Mouse (Mus musculus) neural tube, embryonic 11.5 days (tissue): ENCODE results near the gene Gns. TPM values are rescaled to one million over a fixed set of nuclear protein-coding genes. Genes with fewer than 3 reads are reported as not detected.
A peak's percentile ranks its signal among the peaks of the same experiment; 100 is the strongest.

Experiments
- ATAC-seq: fragments of 200-750 bp; cut with Nextera tagmentation; 2 replicates; pipeline ENCODE4 v1.8.0; 2017; ENCODE audit warnings: moderate number of reproducible peaks, mild to moderate bottlenecking, moderate TSS enrichment, moderate library complexity; ENCODE audit not compliant: insufficient read depth, low FRiP score, low TSS enrichment
- DNase-seq: peaks from one replicate; pipeline ENCODE4 v3.0.0-alpha.2; 2015; ENCODE audit warnings: low spot score
- H3K27ac ChIP-seq: fragments of 300-500 bp; sonication (generic); 2 replicates; pipeline ENCODE4 v1.5.1; 2014; ENCODE audit warnings: low read depth, mild to moderate bottlenecking, low read length
- H3K27me3 ChIP-seq: fragments of 300-500 bp; sonication (generic); 2 replicates; pipeline ENCODE4 v1.6.1; 2014; ENCODE audit warnings: mild to moderate bottlenecking, low read length, mixed read lengths; ENCODE audit not compliant: control insufficient read depth, insufficient read depth
- H3K36me3 ChIP-seq: fragments of 300-500 bp; sonication (generic); 2 replicates; pipeline ENCODE4 v1.6.1; 2014; ENCODE audit warnings: mild to moderate bottlenecking, low read length, moderate library complexity, mixed read lengths; ENCODE audit not compliant: control insufficient read depth, insufficient read depth
- H3K4me1 ChIP-seq: fragments of 300-500 bp; sonication (generic); 2 replicates; pipeline ENCODE4 v1.6.1; 2014; ENCODE audit warnings: low read length, mixed read lengths; ENCODE audit not compliant: control insufficient read depth, insufficient read depth
- H3K4me2 ChIP-seq: fragments of 300-500 bp; sonication (generic); 2 replicates; pipeline ENCODE4 v1.6.1; 2014; ENCODE audit warnings: low read depth, mild to moderate bottlenecking, moderate library complexity
- H3K4me3 ChIP-seq: fragments of 300-500 bp; sonication (generic); 2 replicates; pipeline ENCODE4 v1.5.1; 2014; ENCODE audit warnings: low read depth, low read length
- H3K9ac ChIP-seq: fragments of 300-500 bp; sonication (generic); 2 replicates; pipeline ENCODE4 v1.6.1; 2014; ENCODE audit warnings: mild to moderate bottlenecking, low read length
- H3K9me3 ChIP-seq: fragments of 300-500 bp; sonication (generic); 2 replicates; pipeline ENCODE4 v1.6.1; 2016; ENCODE audit warnings: low read length; ENCODE audit not compliant: control insufficient read depth
- WGBS: fragments of 180-500 bp; shearing (Covaris S2); extraction: QIAGEN DNeasy Blood & Tissue Kit; methylation state at CpG from one replicate; pipeline ENCODE4 v1.1.7; 2014; 5-methylcytosine and 5-hydroxymethylcytosine counted together
- polyA plus RNA-seq: library from polyadenylated mRNA; unstranded; fragments of >200 nt; fragmentation: Nextera tagmentation; extraction: Ambion mirVana; gene quantifications from 2 replicates; pipeline ENCODE4 v1.2.1, GENCODE M21; 2014

Gns gene
- polyA plus RNA-seq, 1 experiment from 2014 or later = 53.5 TPM

DNA sequence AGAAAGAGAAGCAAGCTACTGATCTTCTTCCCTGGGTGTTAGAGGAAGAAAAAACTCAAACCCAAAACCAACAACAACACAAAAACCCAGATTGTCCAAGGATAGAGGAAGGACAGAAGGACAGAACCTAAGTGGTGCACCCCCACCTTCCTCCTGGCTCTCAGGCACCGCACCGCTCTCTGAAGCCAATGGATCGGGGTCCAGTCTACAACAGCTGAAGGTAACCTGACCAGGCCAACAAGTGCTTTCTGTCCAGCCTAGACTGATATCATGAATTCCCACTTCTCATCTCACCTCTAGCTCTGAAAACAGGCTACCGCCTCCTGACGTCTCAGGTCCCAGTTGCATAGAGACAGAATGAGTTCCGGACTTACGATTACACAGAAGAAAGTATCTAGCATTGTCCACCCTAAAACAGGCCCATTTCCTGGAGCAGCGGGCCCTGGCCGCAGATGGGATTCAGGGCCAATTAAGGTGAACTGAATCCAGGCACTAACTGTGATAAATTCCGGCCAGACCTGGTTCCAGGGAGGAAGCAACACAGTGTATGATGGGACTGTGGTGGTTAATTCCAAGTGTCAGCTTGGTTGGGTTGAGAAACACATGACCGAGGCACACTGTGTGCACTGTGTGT is 56.9 kb downstream of the Gns start:
- Histone ChIP-seq H3K4me2 (no peak overlapping the region), H3K4me3 (no peak overlapping the region), H3K9ac (no peak overlapping the region), H3K27me3 (no peaks in the 10 kb centered on the region), H3K36me3 (no peaks in the 10 kb centered on the region), H3K9me3 (no peaks in the 10 kb centered on the region), H3K27ac (no peak overlapping the region), H3K4me1 (peaks cover 11% of the 10 kb centered on the region)
- 90% methylated on average over 11 of the region's 11 CpGs for WGBS
- ATAC-seq = no peak
- no peak for DNase-seq

DNA sequence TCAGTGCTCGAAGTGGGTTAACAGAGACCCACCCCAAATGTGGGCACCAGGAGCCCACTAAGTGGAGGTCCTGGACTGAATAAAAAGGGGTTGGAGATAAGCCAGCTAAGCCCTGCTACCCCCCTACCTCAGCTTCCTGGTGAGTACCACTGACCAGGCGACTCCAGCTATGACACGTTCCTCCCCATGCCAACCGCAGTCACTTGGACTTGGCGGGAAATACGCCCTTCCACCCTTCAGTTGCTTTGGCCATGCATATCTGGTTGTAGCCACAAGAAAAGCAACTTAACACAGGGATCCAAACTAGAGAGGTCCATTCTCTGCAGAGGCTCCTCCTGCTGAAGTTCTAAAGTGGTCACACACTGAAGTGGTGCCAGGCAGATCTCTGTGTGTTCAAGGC is 57.4 kb downstream of the Gns start:
- DNase-seq (no peak), ATAC-seq (no peak)
- H3K4me3 ChIP-seq = no peak overlapping the region
- H3K36me3 ChIP-seq = no peaks in the 10 kb centered on the region
- no peaks in the 10 kb centered on the region for H3K9me3 ChIP-seq
- no peak overlapping the region for H3K27ac ChIP-seq
- H3K27me3 ChIP-seq = no peaks in the 10 kb centered on the region
- H3K4me2 ChIP-seq = no peak overlapping the region
- WGBS = 96% methylated on average over 6 of the region's 6 CpGs
- peaks cover 11% of the 10 kb centered on the region for H3K4me1 ChIP-seq
- no peak overlapping the region for H3K9ac ChIP-seq

DNA sequence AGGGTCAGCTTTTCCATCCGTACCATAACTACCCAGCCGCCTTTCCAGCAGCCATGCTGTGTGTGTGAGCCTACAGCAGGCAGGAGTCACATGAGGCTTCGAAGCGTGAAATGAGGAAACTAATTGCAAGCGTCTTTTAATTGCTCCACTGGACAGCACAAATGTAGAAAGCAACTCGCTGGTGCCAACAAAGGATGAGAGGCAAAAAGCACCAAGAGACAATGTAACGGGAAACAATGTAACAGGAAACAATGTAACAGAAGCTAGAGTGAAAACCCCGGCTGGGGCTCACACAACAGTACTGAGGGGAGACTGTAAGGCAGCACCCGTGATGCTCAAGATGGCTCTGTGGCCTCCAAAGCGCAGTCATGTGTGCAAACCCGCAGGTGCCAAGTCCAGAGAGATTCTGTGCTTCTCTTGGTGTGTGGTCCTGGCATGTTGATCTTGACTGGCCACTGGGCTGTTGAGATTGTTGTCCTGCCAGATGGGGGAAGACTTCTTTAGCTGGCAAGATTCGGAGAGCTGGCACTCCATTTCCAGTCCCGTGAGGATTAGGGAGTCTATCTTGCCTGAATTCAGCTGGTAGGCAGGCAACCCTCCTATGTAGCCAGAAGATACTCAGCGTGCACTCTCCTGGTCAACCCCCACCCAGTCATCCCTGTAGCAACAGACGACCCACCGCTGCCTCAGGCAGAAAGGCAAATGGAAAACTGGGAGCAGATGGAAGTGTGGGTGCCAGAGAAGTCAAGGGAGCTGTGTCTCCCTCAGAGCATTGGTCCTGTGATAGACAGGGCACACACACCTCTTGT is 58.9 kb downstream of the Gns start:
- peaks cover 14% of the 10 kb centered on the region for H3K4me1 ChIP-seq
- DNase-seq = no peak
- no peak overlapping the region for H3K4me2 ChIP-seq
- no peaks in the 10 kb centered on the region for H3K27me3 ChIP-seq
- ATAC-seq = no peak
- no peak overlapping the region for H3K4me3 ChIP-seq
- no peaks in the 10 kb centered on the region for H3K36me3 ChIP-seq
- 0 out of 2 replicates have a peak overlapping the region, but pooled peaks have one; percentile 40 for H3K27ac ChIP-seq
- 56% methylated on average over 16 of the region's 16 CpGs for WGBS
- H3K9ac ChIP-seq = no peak overlapping the region
- H3K9me3 ChIP-seq = no peaks in the 10 kb centered on the region

DNA sequence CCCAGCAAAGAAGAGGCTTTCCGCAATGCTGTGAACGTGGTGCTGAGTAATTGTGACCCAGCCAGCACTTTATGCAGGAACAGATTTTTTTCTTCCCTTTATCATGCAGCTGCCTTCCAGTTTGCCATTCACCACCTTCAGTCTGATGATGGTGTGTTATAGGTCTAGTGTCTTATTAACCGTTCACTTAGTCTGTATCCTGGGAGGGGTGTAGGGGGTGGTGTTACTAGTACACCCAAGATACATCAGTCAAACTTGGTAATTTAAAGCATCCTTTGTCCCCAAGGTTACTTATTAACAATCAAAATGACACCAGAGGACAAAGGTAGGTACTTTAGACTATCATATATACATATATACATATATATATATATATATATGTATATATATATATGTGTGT is 59.6 kb downstream of the Gns start:
- no peak overlapping the region for H3K27ac ChIP-seq
- no peak for ATAC-seq
- no peaks in the 10 kb centered on the region for H3K36me3 ChIP-seq
- H3K9ac ChIP-seq = no peak overlapping the region
- no peak overlapping the region for H3K4me3 ChIP-seq
- peaks cover 14% of the 10 kb centered on the region for H3K4me1 ChIP-seq
- no peak overlapping the region for H3K4me2 ChIP-seq
- no peak for DNase-seq
- H3K27me3 ChIP-seq = no peaks in the 10 kb centered on the region
- WGBS = 84% methylated on average over 3 of the region's 3 CpGs
- no peaks in the 10 kb centered on the region for H3K9me3 ChIP-seq

DNA sequence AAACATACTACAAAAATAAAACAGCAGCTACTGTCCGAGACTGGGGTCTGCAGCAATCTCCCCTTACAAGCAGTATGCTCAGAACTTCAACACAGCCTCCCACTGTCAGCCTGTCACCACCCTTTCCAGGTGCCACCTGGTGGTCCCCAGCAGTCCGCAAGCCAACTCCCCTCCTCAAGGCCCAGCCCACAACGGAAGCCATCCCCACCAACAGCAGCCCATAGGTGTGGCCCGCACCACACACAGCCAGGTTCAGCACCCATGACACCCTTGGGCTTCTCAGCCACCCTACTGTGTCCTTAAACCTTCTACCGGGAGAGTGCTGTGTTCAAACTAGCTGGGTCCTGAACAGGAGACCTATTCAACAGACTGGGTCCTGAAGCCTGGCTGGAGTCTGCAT is 60.2 kb downstream of the Gns start:
- no peaks in the 10 kb centered on the region for H3K36me3 ChIP-seq
- peaks cover 13% of the 10 kb centered on the region for H3K4me1 ChIP-seq
- ATAC-seq = no peak
- H3K9me3 ChIP-seq = no peaks in the 10 kb centered on the region
- H3K27me3 ChIP-seq = no peaks in the 10 kb centered on the region
- DNase-seq = no peak
- H3K4me2 ChIP-seq = no peak overlapping the region
- no peak overlapping the region for H3K9ac ChIP-seq
- H3K27ac ChIP-seq = no peak overlapping the region
- no peak overlapping the region for H3K4me3 ChIP-seq
- WGBS = 80% methylated on average over 5 of the region's 5 CpGs

DNA sequence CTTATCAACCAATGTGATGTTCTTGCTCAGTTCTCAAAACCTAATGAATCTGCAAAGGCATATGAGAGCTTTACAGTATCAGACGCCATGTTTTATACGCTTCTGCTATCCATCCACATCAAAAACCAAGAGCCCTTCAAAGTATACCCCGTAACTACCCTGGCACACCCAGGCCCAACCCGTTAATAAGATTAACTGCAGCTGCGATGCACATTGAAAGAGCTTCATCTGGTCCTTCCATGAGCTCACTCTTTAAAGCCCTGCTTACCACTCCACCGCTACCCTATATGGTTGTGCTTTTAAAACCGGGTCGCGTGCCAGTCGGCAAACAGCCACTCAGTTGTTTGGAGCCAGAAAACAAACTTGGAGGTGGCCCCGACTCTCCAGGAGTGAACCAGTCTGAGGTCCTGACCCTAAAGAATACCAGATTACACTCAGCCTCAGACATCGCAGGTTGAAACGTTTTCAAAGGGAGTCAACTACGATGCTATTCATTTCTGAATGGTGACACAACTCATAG is 60.7 kb downstream of the Gns start:
- 84% methylated on average over 14 of the region's 14 CpGs for WGBS
- no peak overlapping the region for H3K27ac ChIP-seq
- ATAC-seq = no peak

DNA sequence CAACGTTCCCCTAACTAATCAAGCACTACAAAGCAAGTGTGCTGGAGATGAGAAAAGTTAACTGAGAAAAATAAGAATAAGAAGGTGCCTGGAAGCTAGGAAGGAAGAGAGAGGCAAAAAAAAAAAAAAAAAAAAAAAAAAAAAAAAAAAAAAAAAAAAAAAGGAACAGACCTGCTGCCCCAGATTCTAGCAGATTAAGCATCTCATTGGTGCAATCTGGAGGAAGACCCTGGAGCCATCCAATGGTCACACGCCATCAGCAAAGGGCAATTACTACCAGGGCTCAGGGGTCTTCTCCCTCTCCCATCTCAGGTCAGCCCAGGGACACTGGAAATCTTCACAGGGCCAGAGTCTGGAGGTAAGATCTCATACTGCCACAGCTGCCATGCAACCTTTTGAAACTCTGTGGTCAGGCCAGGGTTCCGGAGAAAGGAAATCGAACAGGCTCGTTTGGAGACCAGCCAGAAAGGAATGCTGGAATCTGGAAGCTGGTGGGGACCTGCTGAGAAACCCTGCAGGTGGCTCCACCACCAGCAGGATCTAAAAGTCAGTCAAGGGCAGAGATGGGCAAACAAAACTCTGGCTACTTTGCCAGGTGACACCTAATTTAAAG is 61.7 kb downstream of the Gns start:
- no peak for ATAC-seq
- Histone ChIP-seq H3K27ac (no peak overlapping the region), H3K9ac (no peak overlapping the region), H3K36me3 (no peaks in the 10 kb centered on the region), H3K4me2 (no peak overlapping the region), H3K27me3 (no peaks in the 10 kb centered on the region), H3K4me3 (no peak overlapping the region), H3K4me1 (peaks cover 18% of the 10 kb centered on the region), H3K9me3 (no peaks in the 10 kb centered on the region)
- DNase-seq = no peak
- WGBS = 35% methylated on average over 5 of the region's 5 CpGs

More for the DNA sequence above, 60.7 kb downstream of the Gns start:
- H3K27me3 ChIP-seq = no peaks in the 10 kb centered on the region
- no peaks in the 10 kb centered on the region for H3K9me3 ChIP-seq
- H3K9ac ChIP-seq = no peak overlapping the region
- H3K4me1 ChIP-seq = peaks cover 18% of the 10 kb centered on the region
- no peak for DNase-seq
- H3K4me2 ChIP-seq = no peak overlapping the region
- H3K36me3 ChIP-seq = no peaks in the 10 kb centered on the region
- H3K4me3 ChIP-seq = no peak overlapping the region

DNA sequence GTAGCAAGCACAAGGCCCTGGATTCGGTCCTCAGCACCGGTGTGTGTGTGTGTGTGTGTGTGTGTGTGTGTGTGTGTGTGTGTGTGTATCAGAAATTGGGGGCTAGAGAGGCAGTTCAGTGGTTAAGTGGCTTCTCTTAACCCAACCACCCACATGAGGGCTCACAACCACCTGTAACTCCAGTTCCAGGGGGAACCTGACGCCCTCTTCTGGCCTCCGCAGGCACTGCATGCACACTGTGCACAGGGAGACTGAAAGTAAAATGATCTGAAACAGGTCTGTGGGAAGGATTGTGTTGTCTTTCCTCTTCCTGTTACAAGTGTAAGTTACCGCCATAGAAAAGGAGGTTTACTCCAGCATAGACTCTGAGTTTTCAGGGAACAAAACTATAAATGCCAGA is 62.2 kb downstream of the Gns start:
- WGBS = 56% methylated on average over 5 of the region's 5 CpGs
- DNase-seq = no peak
- H3K27me3 ChIP-seq = no peaks in the 10 kb centered on the region
- H3K9me3 ChIP-seq = no peaks in the 10 kb centered on the region
- ATAC-seq = no peak
- peaks cover 19% of the 10 kb centered on the region for H3K4me1 ChIP-seq
- no peak overlapping the region for H3K27ac ChIP-seq
- no peaks in the 10 kb centered on the region for H3K36me3 ChIP-seq
- H3K4me2 ChIP-seq = no peak overlapping the region
- H3K9ac ChIP-seq = no peak overlapping the region
- H3K4me3 ChIP-seq = no peak overlapping the region
